Mouse (Mus musculus) lung, postnatal 0 days (tissue): ENCODE results near the gene Tpgs1.

Source experiments
- CTCF ChIP-seq: IDR thresholded peaks from 2 replicates; pipeline ENCODE4 v1.5.1; 2016; ENCODE audit warnings: antibody characterized with exemption, mild to moderate bottlenecking
- EP300 ChIP-seq: IDR thresholded peaks from 2 replicates; pipeline ENCODE4 v1.6.1; 2016; ENCODE audit warnings: antibody characterized with exemption, mild to moderate bottlenecking, control low read depth

- TF ChIP-seq EP300 = no peak
- TF ChIP-seq CTCF = no peak
Observed at GRCm38 (mm10) chr10:79673054-79673453, 3.9 kb downstream of the Tpgs1 start.
